Mouse (Mus musculus): ENCODE results near the gene Vash2.

Vash2 gene

GRCm38 (mm10) chr1:190995548-190995947, 16.5 kb upstream of the Vash2 start:
- Histone ChIP-seq H3K36me3 (ENCODE audit: control insufficient read depth, insufficient read depth, low read length, poor library complexity, severe bottlenecking) (no peaks in the 10 kb centered on the region), H3K27me3 (ENCODE audit: control insufficient read depth, insufficient read depth, low read length, poor library complexity, severe bottlenecking) (no peaks in the 10 kb centered on the region)
- no peak for DNase-seq (ENCODE audit: low read depth, low spot score)

GRCm38 (mm10) chr1:190989437-190990082, 10.5 kb upstream of the Vash2 start:
- Histone ChIP-seq H3K27me3 (ENCODE audit: control insufficient read depth, insufficient read depth, low read length, poor library complexity, severe bottlenecking) (no peaks in the 10 kb centered on the region), H3K36me3 (ENCODE audit: control insufficient read depth, insufficient read depth, low read length, poor library complexity, severe bottlenecking) (no peaks in the 10 kb centered on the region)
- DNase-seq (ENCODE audit: low read depth, low spot score) = peak; percentile 45

GRCm38 (mm10) chr1:190981412-190981811, 2.3 kb upstream of the Vash2 start:
- DNase-seq (ENCODE audit: low read depth, low spot score) = peak; percentile 54
- Histone ChIP-seq H3K27me3 (ENCODE audit: control insufficient read depth, insufficient read depth, low read length, poor library complexity, severe bottlenecking) (peaks cover 1% of the 10 kb centered on the region; the same call in 1 of the 2 replicates), H3K36me3 (ENCODE audit: control insufficient read depth, insufficient read depth, low read length, poor library complexity, severe bottlenecking) (no peaks in the 10 kb centered on the region)

- DNase-seq (ENCODE audit: low read depth, low spot score) = peak; percentile 12
- no peaks in the 10 kb centered on the region for H3K36me3 ChIP-seq (ENCODE audit: control insufficient read depth, insufficient read depth, low read length, poor library complexity, severe bottlenecking)
- peaks cover 1% of the 10 kb centered on the region; the same call in 1 of the 2 replicates for H3K27me3 ChIP-seq (ENCODE audit: control insufficient read depth, insufficient read depth, low read length, poor library complexity, severe bottlenecking)
These were observed 1.4 kb upstream of the Vash2 start for GRCm38 (mm10) chr1:190980470-190980869.

DNA sequence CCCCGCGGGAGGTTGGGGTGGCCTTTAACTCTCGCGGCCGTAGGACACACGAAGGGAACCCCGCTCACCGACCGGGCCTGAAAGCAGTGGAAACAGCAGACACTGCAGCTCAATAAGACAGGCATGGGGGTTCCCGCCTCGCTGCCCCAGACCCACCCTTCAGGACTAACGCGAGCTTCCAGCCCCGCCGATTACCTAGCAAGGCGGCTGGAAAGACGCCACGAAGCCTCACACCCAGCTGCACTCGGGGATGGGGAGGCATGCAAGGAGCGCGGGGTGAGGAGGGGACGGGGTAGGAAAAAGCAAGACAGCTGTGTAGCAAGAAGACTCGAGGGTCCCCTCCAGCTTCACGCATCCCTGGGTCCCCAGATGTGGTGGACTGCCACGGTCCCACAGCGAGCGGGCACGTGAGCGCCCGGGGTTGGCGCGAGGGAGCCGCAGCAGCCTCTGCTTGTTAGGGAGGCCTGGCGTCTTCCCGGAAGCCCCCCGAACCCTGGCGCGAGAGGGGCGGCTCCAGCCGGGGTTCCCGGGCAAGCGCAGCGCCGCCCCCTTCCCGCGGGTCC, 504 bp downstream of the Vash2 start:
- peaks cover 1% of the 10 kb centered on the region; the same call in 1 of the 2 replicates for H3K27me3 ChIP-seq (ENCODE audit: control insufficient read depth, insufficient read depth, low read length, poor library complexity, severe bottlenecking)
- DNase-seq (ENCODE audit: low read depth, low spot score) = peak; percentile 23
- H3K36me3 ChIP-seq (ENCODE audit: control insufficient read depth, insufficient read depth, low read length, poor library complexity, severe bottlenecking) = no peaks in the 10 kb centered on the region

GRCm38 (mm10) chr1:190978001-190978400, 1.1 kb downstream of the Vash2 start:
- Histone ChIP-seq H3K27me3 (ENCODE audit: control insufficient read depth, insufficient read depth, low read length, poor library complexity, severe bottlenecking) (peaks cover 1% of the 10 kb centered on the region; the same call in 1 of the 2 replicates), H3K36me3 (ENCODE audit: control insufficient read depth, insufficient read depth, low read length, poor library complexity, severe bottlenecking) (no peaks in the 10 kb centered on the region)
- DNase-seq (ENCODE audit: low read depth, low spot score) = no peak

GRCm38 (mm10) chr1:190976887-190977573, 2.1 kb downstream of the Vash2 start:
- Histone ChIP-seq H3K36me3 (ENCODE audit: control insufficient read depth, insufficient read depth, low read length, poor library complexity, severe bottlenecking) (no peaks in the 10 kb centered on the region), H3K27me3 (ENCODE audit: control insufficient read depth, insufficient read depth, low read length, poor library complexity, severe bottlenecking) (peaks cover 1% of the 10 kb centered on the region; the same call in 1 of the 2 replicates)
- DNase-seq (ENCODE audit: low read depth, low spot score) = no peak

GRCm38 (mm10) chr1:190974833-190975232, 4.3 kb downstream of the Vash2 start:
- no peaks in the 10 kb centered on the region for H3K36me3 ChIP-seq (ENCODE audit: control insufficient read depth, insufficient read depth, low read length, poor library complexity, severe bottlenecking)
- no peak for DNase-seq (ENCODE audit: low read depth, low spot score)
- peaks cover 1% of the 10 kb centered on the region; the same call in 1 of the 2 replicates for H3K27me3 ChIP-seq (ENCODE audit: control insufficient read depth, insufficient read depth, low read length, poor library complexity, severe bottlenecking)

DNA sequence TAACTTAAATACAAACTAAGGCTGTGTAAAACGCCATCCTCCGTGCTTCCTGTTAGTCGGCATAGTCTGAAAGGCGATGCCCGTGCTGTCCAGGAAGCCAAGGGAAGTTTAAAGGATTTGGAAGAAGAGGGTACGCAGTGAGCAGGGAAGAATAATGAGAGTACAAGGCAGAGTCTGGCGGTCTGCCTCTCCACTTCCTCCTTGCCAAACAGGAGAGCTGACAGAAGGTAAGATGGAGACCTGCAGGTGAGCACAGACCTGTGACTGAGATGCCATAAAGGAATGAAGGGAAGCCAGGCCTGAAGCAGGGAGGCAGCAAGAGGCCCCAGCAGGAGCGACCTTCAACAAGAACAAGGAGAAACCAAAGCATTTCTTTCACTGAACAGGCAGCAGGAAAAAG, 4.9 kb downstream of the Vash2 start:
- H3K27me3 ChIP-seq (ENCODE audit: control insufficient read depth, insufficient read depth, low read length, poor library complexity, severe bottlenecking) = peaks cover under 1% of the 10 kb centered on the region; the same call in 1 of the 2 replicates
- H3K36me3 ChIP-seq (ENCODE audit: control insufficient read depth, insufficient read depth, low read length, poor library complexity, severe bottlenecking) = no peaks in the 10 kb centered on the region
- DNase-seq (ENCODE audit: low read depth, low spot score) = no peak

GRCm38 (mm10) chr1:190972612-190973192, 6.4 kb downstream of the Vash2 start:
- H3K36me3 ChIP-seq (ENCODE audit: control insufficient read depth, insufficient read depth, low read length, poor library complexity, severe bottlenecking) = no peaks in the 10 kb centered on the region
- DNase-seq (ENCODE audit: low read depth, low spot score) = no peak
- no peaks in the 10 kb centered on the region for H3K27me3 ChIP-seq (ENCODE audit: control insufficient read depth, insufficient read depth, low read length, poor library complexity, severe bottlenecking)

GRCm38 (mm10) chr1:190971708-190972610, 7.1 kb downstream of the Vash2 start:
- Histone ChIP-seq H3K36me3 (ENCODE audit: control insufficient read depth, insufficient read depth, low read length, poor library complexity, severe bottlenecking) (no peaks in the 10 kb centered on the region), H3K27me3 (ENCODE audit: control insufficient read depth, insufficient read depth, low read length, poor library complexity, severe bottlenecking) (no peaks in the 10 kb centered on the region)
- DNase-seq (ENCODE audit: low read depth, low spot score) = no peak

GRCm38 (mm10) chr1:190968010-190968409, 11.1 kb downstream of the Vash2 start:
- H3K36me3 ChIP-seq (ENCODE audit: control insufficient read depth, insufficient read depth, low read length, poor library complexity, severe bottlenecking) = no peaks in the 10 kb centered on the region

GRCm38 (mm10) chr1:190964992-190965780, 13.9 kb downstream of the Vash2 start:
- H3K27me3 ChIP-seq (ENCODE audit: control insufficient read depth, insufficient read depth, low read length, poor library complexity, severe bottlenecking) = no peaks in the 10 kb centered on the region
- H3K36me3 ChIP-seq (ENCODE audit: control insufficient read depth, insufficient read depth, low read length, poor library complexity, severe bottlenecking) = no peaks in the 10 kb centered on the region
- no peak for DNase-seq (ENCODE audit: low read depth, low spot score)

More at GRCm38 (mm10) chr1:190968010-190968409, 11.1 kb downstream of the Vash2 start:
- no peaks in the 10 kb centered on the region for H3K27me3 ChIP-seq (ENCODE audit: control insufficient read depth, insufficient read depth, low read length, poor library complexity, severe bottlenecking)
- DNase-seq (ENCODE audit: low read depth, low spot score) = no peak
